Mouse (Mus musculus) ovary, postnatal 14 days (tissue): Measurements from ENCODE around the gene Sla2.
"Not testable (repeated sequence)": the region's sequence is repeated elsewhere in the genome, so short reads cannot be mapped to it uniquely, and the experiment has no call there.

Experiments used
- DNase-seq: peaks from one replicate; pipeline ENCODE4 v3.0.0; 2022; ENCODE audit warnings: low spot score

Gene Sla2

DNA sequence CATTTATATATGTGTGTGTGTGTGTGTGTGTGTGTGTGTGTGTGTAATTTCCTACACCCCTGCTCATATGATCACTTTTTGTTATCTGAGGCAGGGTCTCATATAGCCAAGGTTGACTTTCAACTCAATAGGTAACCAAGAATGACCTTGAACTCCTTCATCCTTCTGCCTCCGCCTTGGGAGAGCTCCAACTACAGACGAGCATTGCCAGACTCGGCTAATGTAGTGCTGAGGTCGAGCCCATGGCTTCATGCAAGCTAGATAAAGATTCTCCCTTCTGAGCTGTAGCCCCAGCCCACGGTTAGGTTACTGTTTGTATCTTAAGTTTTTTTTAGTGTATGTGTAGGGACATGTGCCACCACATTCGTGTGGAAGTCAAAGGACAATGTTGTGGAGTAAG lies 14.9 kb upstream of the Sla2 start:
- no peak for DNase-seq

DNA sequence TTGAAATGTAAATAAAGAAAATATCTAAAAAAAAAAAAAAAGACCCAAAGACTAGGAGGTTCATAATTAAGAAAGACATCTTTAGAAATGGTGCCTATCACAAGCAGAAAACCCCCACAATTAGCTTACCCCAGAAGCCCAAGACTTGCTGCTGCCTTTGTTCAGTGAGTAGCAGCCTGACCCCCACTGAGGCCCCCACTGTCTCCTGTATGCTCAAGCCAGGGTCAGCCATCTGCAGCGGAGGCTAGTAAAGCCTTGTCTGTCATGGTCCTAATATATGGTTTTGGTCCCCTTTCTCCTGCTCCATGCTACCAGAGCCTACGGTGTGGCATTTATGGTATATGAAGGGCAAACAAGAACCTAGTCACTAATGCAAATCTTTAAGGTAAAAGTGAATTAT lies 14.4 kb upstream of the Sla2 start:
- no peak for DNase-seq

DNA sequence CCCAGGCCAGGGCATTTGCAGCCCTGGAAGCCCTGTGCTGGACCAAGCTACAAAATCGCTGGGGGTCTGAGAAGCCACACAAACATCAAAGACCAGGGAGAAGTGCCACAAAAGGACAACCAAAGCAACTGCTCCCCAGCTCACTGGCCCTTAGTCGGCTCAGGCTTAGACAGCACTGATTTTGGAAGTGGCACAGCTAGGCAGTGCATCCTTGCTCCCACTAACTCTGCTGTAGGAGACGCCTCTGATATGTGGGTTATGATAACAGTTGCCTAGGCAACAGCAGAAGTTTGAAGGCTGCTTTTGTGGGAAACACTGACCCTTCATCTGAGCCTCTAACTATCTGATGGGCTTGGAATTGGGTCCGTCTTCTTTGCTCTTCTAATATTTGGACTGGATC lies 12.2 kb upstream of the Sla2 start:
- no peak for DNase-seq

GRCm38 (mm10) chr2:156898374-156898773 lies 11.4 kb upstream of the Sla2 start:
- no peak for DNase-seq

GRCm38 (mm10) chr2:156897034-156897433 lies 10.0 kb upstream of the Sla2 start:
- no peak for DNase-seq

- no peak for DNase-seq
These were observed 9.5 kb upstream of the Sla2 start for GRCm38 (mm10) chr2:156896384-156896914.

DNA sequence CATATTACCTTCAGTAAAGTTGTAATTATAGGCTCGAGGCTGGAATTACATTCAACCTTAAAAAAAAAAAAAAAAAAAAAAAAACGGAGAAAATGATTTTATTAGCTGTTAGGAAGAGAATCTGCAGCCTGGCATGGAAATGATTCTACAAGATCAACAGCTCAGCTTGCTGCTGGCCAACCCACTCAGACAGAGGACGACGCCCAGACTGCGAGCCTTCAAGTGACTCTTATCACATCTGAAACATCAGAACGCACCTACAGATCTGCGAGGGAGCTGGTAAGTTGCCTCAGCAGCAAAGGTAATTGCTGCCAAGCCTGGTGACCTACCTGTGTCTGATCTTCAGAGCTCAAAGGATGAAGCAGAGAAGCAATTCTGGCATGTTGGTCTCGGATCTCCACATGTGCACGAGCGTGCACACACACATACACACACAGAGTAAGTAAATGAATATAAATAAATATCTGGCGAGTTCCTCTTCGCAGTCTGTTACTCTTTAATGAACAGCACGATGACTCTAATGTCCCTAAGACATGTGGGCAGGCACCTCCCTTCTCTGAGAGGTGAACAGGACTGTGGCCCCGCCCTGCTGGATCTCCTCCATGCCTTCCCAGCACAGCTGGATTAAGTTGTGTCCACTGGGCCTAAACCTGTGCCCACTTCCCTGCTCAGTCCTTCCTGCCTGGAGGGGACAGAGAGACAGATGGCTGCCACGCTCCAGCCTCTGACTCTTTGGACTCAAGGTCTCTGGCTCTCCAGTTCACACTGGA lies 7.7 kb upstream of the Sla2 start:
- DNase-seq = no peak

- DNase-seq = no peak
These were observed 5.8 kb upstream of the Sla2 start for GRCm38 (mm10) chr2:156892821-156893220.

DNA sequence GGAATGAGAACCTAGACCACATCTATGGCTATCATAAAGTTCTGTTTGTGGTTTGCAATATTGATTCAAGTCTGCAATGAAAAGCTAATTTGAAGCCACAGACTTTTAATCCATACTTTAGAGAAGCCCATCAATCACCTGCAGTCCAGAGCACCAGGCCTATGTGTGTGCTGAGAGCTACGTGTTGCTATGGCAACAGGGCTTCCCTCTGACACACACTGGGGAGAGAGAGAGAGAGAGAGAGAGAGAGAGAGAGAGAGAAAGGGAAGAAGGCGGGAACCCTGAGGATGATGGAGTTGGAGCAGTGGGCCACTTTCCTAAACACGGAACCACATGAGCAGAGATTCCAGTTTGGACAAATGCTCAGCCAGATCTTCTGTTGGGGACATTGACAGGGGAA lies 5.2 kb upstream of the Sla2 start:
- DNase-seq = no peak

- no peak for DNase-seq
These were observed 1.5 kb upstream of the Sla2 start for GRCm38 (mm10) chr2:156888490-156888889.

DNA sequence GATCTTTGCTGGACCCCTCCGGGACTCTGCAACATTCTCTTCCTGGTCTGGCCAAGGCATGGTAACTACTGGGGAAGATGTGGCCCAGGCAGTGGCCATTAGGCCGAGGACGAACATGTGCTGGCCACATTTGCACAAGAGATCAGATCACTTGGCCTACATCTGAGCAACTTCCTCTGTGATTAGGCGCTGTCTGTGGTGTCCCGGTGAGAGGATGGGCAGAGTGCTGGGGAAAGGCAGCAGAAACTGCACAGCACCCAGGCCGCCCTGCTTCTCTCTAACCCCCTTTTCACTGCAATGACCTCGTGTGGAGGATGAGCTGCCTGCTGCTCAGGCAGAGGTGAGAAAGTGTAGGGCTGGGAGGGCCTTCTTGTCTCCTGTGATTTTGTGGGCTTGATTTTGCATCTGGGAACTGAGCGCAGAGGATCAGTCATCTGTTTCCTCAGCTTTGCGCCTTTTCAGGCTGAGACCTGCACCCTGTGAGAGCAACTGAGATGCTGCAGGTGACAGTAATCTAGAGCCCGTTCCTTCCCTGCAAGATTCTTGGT lies 834 bp downstream of the Sla2 start:
- DNase-seq = no peak

DNA sequence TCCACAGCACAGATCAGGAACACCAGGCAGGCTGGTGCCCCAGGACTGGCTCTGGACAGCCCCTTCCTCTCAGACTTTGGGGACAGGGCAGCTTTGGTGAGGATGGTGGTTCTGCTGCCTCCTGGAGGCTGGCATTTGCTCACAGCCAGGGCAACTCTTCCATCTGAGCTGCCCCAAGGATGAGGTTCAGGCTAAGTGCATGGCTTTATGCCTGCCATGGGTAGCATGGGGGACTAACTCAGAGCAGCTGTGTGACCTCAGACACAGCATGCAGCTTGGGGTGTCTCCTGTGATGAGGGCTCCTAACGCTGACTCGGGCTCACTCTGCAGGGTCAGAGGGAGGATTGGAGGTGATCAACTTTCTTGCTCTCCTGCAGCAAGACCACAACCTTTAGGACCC lies 1.3 kb downstream of the Sla2 start:
- DNase-seq = not testable (repeated sequence)

DNA sequence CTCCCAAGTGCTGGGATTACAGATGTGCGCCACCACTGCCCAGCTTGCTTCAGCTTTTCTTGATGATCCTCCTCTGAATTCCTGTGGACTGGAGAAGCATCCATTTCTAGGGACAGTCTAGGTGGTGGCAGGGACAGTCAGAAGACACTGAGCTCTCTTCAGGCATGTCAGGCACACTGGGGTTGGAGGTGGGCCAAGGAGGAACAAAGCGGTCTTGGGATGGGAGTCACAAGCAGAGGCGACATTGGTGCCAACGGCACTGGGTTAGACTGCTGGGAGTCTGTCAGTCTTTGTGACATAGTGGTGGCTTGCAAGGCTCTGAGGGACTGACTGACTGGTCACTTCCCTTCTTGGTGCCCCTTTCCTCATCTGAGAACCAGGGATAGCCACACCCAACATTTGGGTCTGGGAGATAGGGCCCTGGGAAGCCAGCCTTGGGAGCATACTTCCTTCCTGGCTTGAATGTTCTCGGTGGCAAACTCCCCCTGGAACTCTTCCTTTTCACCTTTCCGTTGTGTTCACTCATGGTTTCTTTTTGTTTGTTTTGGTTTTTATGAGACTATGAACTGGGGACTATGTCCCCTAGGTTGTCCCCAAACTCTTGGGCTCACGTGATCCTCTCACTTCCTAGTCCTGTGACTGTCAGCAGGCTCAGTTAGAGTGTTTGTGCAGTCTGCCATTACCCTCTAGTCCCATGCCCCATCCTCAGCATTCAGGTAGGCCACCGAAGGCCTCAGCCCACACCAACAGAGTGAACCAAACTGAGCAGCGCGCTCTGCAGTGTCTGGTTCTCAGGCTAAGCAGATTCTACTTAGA lies 2.4 kb downstream of the Sla2 start:
- no peak for DNase-seq

DNA sequence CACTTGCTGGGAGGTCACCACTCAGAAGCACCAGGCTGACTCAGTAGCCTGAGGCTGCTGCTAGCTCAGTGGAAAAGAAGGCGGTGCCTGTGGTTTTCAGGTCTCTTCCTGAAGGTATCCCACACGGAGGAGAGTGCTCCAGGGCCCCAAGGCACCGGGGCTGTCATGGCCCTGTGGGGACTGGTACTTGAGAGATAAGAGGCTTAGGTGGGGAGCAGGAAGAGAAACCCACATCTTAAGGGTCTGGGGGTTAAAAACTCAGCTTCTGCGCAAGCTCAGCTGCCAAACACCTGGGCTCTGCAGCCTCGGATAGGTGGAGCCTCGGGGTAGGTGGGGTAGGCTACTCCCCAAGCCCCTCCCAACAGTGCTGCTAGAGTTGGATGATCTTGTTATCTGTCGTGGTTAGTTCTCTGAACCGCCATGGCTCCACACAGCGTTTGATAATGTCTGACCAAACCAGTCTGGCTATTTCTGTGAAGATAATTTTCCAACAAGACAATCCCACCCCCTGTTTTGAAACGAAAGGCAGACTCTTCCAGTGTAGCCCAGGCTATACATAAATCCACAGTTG lies 4.5 kb downstream of the Sla2 start:
- DNase-seq = no peak

- peak; percentile 9 for DNase-seq
These were observed 7.5 kb downstream of the Sla2 start for GRCm38 (mm10) chr2:156879541-156879940.

- no peak for DNase-seq
These were observed 9.3 kb downstream of the Sla2 start for GRCm38 (mm10) chr2:156877726-156878125.

- no peak for DNase-seq
These were observed 12.1 kb downstream of the Sla2 start for GRCm38 (mm10) chr2:156874760-156875510.

GRCm38 (mm10) chr2:156874047-156874759 lies 12.8 kb downstream of the Sla2 start:
- DNase-seq = no peak

GRCm38 (mm10) chr2:156873629-156874028 lies 13.4 kb downstream of the Sla2 start:
- peak; percentile 39 for DNase-seq

DNA sequence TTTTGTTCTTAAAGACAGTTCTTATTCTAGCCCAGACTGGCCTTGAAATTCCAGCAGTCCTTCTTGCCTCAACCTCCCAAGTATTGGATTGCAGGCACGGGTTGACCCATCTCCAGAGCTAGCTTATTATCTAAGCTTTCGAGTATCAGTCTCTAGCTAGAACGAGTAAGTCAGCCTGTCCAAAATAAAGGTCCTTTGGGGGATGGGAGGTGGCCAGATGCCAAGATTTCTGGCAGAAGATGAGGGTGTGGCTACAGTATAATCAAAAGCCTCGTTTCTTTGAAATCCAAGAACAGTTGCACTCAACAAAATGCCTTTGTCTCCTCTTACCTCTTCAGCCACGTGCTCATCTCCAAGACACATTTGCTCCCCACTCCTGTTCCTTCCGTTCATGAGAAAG lies 16.5 kb downstream of the Sla2 start:
- DNase-seq = no peak

- DNase-seq = no peak
These were observed 17.4 kb downstream of the Sla2 start for GRCm38 (mm10) chr2:156869554-156869953.
